In genomic region chr10:80138553-80139438, GRCm38 (mm10) we compare ENCODE assay signal across 8 mouse cellular contexts. TPM values are rescaled to one million over a fixed set of nuclear protein-coding genes. Genes with fewer than 3 reads are reported as not detected.
A peak's percentile ranks its signal among the peaks of the same experiment; 100 is the strongest.
DNase-seq lines count a peak whose midpoint lies in the region; ATAC-seq and TF ChIP-seq lines count a peak whose summit lies in the region.

Gene Atp5d, plus strand, starts transcription at chr10:80138632.

- TF ChIP-seq POLR2A in bone marrow macrophage, adult 2 months (IDR thresholded peaks at IDR 0.05; ENCODE audit: borderline replicate concordance, low read depth, low read length): no peak

- H3K9me3 ChIP-seq in G1E (replicated peaks): no peaks in the 10 kb centered on the region
- H3K9me3 ChIP-seq in forebrain, embryonic 11.5 days (ENCODE audit: control insufficient read depth, low read length): no peaks in the 10 kb centered on the region
- H3K9me3 ChIP-seq in heart, postnatal 0 days (replicated peaks; ENCODE audit: control insufficient read depth, low read length): no peaks in the 10 kb centered on the region
- no peaks in the 10 kb centered on the region for H3K9me3 ChIP-seq in liver, embryonic 12.5 days (replicated peaks)
- H3K9me3 ChIP-seq in neural tube, embryonic 11.5 days (ENCODE audit: control insufficient read depth, low read length): no peaks in the 10 kb centered on the region

- WGBS in forebrain, embryonic 11.5 days: 0% methylated on average over 67 of the region's 94 CpGs
- WGBS in heart, postnatal 0 days: under 1% methylated on average over 76 of the region's 94 CpGs
- WGBS in liver, embryonic 12.5 days (ENCODE audit: insufficient replicate concordance): under 1% methylated on average over 89 of the region's 94 CpGs
- WGBS in neural tube, embryonic 11.5 days: under 1% methylated on average over 74 of the region's 94 CpGs

- H3K9ac ChIP-seq in forebrain, embryonic 11.5 days (ENCODE audit: low read length): peak within 1 kb of the TSS; percentile 81
- H3K9ac ChIP-seq in heart, postnatal 0 days (replicated peaks; ENCODE audit: low read depth, low read length): peak within 1 kb of the TSS; percentile 63
- H3K9ac ChIP-seq in liver, embryonic 12.5 days: peak within 1 kb of the TSS; percentile 73
- peak within 1 kb of the TSS; percentile 79 for H3K9ac ChIP-seq in neural tube, embryonic 11.5 days (ENCODE audit: low read length)

- TF ChIP-seq CTCF in G1E (IDR thresholded peaks at IDR 0.05; ENCODE audit: low read depth, low read length): no peak
- TF ChIP-seq CTCF in bone marrow macrophage, adult 2 months (IDR thresholded peaks at IDR 0.05; ENCODE audit: low read depth, low read length): no peak
- TF ChIP-seq CTCF in heart, postnatal 0 days (IDR thresholded peaks at IDR 0.05; ENCODE audit: low read depth): no peak

- DNase-seq in G1E (ENCODE audit: low spot score): peak; percentile 72
- DNase-seq in forebrain, embryonic 11.5 days (ENCODE audit: low spot score): peak; percentile 79
- no peak for DNase-seq in heart, postnatal 0 days (ENCODE audit: low spot score)
- peak; percentile 80 for DNase-seq in kidney, postnatal 14 days
- DNase-seq in neural tube, embryonic 11.5 days (ENCODE audit: low spot score): peak; percentile 67
- peak; percentile 57 for DNase-seq in urinary bladder, postnatal 25 days (ENCODE audit: low spot score)

- H3K4me3 ChIP-seq in G1E (ENCODE audit: low read depth, low read length): peak within 1 kb of the TSS; percentile 89
- peak within 1 kb of the TSS; percentile 60 for H3K4me3 ChIP-seq in bone marrow macrophage, adult 2 months (ENCODE audit: insufficient read depth, low read length)
- H3K4me3 ChIP-seq in forebrain, embryonic 11.5 days (ENCODE audit: low read depth, low read length): peak within 1 kb of the TSS; percentile 79
- peak within 1 kb of the TSS; percentile 67 for H3K4me3 ChIP-seq in heart, postnatal 0 days (ENCODE audit: low read depth, low read length)
- H3K4me3 ChIP-seq in liver, embryonic 12.5 days: peak within 1 kb of the TSS; percentile 65
- peak within 1 kb of the TSS; percentile 52 for H3K4me3 ChIP-seq in neural tube, embryonic 11.5 days (ENCODE audit: low read depth, low read length)

- peak within 1 kb of the TSS; percentile 95 for H3K4me2 ChIP-seq in forebrain, embryonic 11.5 days (ENCODE audit: low read depth, low read length, severe bottlenecking)
- peak within 1 kb of the TSS; percentile 99 for H3K4me2 ChIP-seq in heart, postnatal 0 days (ENCODE audit: low read depth, low read length)
- H3K4me2 ChIP-seq in liver, embryonic 12.5 days: peak within 1 kb of the TSS; percentile 97
- H3K4me2 ChIP-seq in neural tube, embryonic 11.5 days (ENCODE audit: low read depth): peak within 1 kb of the TSS; percentile 57

- no peak for ATAC-seq in G1E (ENCODE audit: extremely low read depth, insufficient number of reproducible peaks, low FRiP score, poor library complexity, severe bottlenecking)
- ATAC-seq in forebrain, embryonic 11.5 days (replicated peaks; ENCODE audit: low FRiP score): 0 out of 2 replicates have a peak, but pooled peaks have one; percentile 2
- no peak for ATAC-seq in heart, postnatal 0 days (ENCODE audit: insufficient read depth, low read depth)
- peak; percentile 13; the same call in 1 of the 2 replicates for ATAC-seq in liver, embryonic 12.5 days
- no peak; the same call in 1 of the 2 replicates for ATAC-seq in neural tube, embryonic 11.5 days (ENCODE audit: insufficient read depth, low FRiP score, low TSS enrichment)

- TF ChIP-seq EP300 in heart, postnatal 0 days (IDR thresholded peaks at IDR 0.05; ENCODE audit: low read depth): no peak; the same call in 1 of the 2 replicates

- no peaks in the 10 kb centered on the region for H3K27me3 ChIP-seq in G1E (ENCODE audit: insufficient read depth, low read length)
- peaks cover 9% of the 10 kb centered on the region for H3K27me3 ChIP-seq in forebrain, embryonic 11.5 days (ENCODE audit: control insufficient read depth, insufficient read depth, low read length)
- H3K27me3 ChIP-seq in heart, postnatal 0 days (ENCODE audit: control insufficient read depth, insufficient read depth, low read length): peaks cover 22% of the 10 kb centered on the region; the same call in 1 of the 2 replicates
- peaks cover 56% of the 10 kb centered on the region for H3K27me3 ChIP-seq in liver, embryonic 12.5 days (replicated peaks)
- H3K27me3 ChIP-seq in neural tube, embryonic 11.5 days (ENCODE audit: control insufficient read depth, insufficient read depth, low read length): peaks cover 29% of the 10 kb centered on the region

- peaks cover 50% of the 10 kb centered on the region for H3K36me3 ChIP-seq in G1E (replicated peaks)
- H3K36me3 ChIP-seq in forebrain, embryonic 11.5 days (ENCODE audit: control insufficient read depth, insufficient read depth, low read length): peaks cover 2% of the 10 kb centered on the region; the same call in 1 of the 2 replicates
- H3K36me3 ChIP-seq in heart, postnatal 0 days (replicated peaks; ENCODE audit: control insufficient read depth, insufficient read depth, low read length): peaks cover 5% of the 10 kb centered on the region
- H3K36me3 ChIP-seq in liver, embryonic 12.5 days: peaks cover 6% of the 10 kb centered on the region
- H3K36me3 ChIP-seq in neural tube, embryonic 11.5 days (ENCODE audit: control insufficient read depth, insufficient read depth, low read length): no peaks in the 10 kb centered on the region; the same call in 1 of the 2 replicates

- H3K27ac ChIP-seq in bone marrow macrophage, adult 2 months (ENCODE audit: insufficient read depth, low read depth, low read length): no peak within 1 kb of the TSS
- peak within 1 kb of the TSS; percentile 74 for H3K27ac ChIP-seq in forebrain, embryonic 11.5 days (ENCODE audit: low read depth, low read length)
- no peak within 1 kb of the TSS for H3K27ac ChIP-seq in heart, postnatal 0 days (ENCODE audit: low read depth)
- H3K27ac ChIP-seq in liver, embryonic 12.5 days: peak within 1 kb of the TSS; percentile 50
- peak within 1 kb of the TSS; percentile 65 for H3K27ac ChIP-seq in neural tube, embryonic 11.5 days (ENCODE audit: low read depth, low read length)

- H3K4me1 ChIP-seq in G1E (ENCODE audit: insufficient read depth, low read depth, low read length): peaks cover 76% of the 10 kb centered on the region
- peaks cover 4% of the 10 kb centered on the region for H3K4me1 ChIP-seq in bone marrow macrophage, adult 2 months (ENCODE audit: control insufficient read depth, insufficient read depth, low read length)
- H3K4me1 ChIP-seq in forebrain, embryonic 11.5 days (replicated peaks; ENCODE audit: control insufficient read depth, insufficient read depth, low read length): peaks cover 24% of the 10 kb centered on the region
- H3K4me1 ChIP-seq in heart, postnatal 0 days (ENCODE audit: control insufficient read depth, insufficient read depth): peaks cover 29% of the 10 kb centered on the region
- peaks cover 67% of the 10 kb centered on the region for H3K4me1 ChIP-seq in liver, embryonic 12.5 days
- H3K4me1 ChIP-seq in neural tube, embryonic 11.5 days (ENCODE audit: control insufficient read depth, insufficient read depth, low read length): peaks cover 30% of the 10 kb centered on the region

RNA-seq across cellular contexts. Expression of gene Atp5d, which starts in this region (rescaled TPM):
- total RNA-seq in G1E (2014; fragmentation: Nextera tagmentation): 248 and 258 TPM in 2 replicates
- 81.9 and 82.7 TPM in 2 replicates for total RNA-seq in G1E (2017)
- polyA plus RNA-seq in G1E (2012): 1,539 and 1,678 TPM in 2 replicates
- polyA plus RNA-seq in bone marrow macrophage, adult 2 months (2012; ENCODE audit: insufficient read depth, insufficient read length, missing spikeins): 198 TPM in 2 replicates
- 401 and 414 TPM in 2 replicates for polyA plus RNA-seq in forebrain, embryonic 11.5 days (2014; fragmentation: Nextera tagmentation; extraction: Ambion mirVana)
- total RNA-seq in heart, postnatal 0 days (2014; rRNA removed; ENCODE audit: low replicate concordance): 970 and 972 TPM in 2 replicates
- polyA plus RNA-seq in heart, postnatal 0 days (2015; fragmentation: Nextera tagmentation; extraction: Ambion mirVana): 1,858 and 1,876 TPM in 2 replicates
- 393 and 419 TPM in 2 replicates for polyA plus RNA-seq in liver, embryonic 12.5 days (2016; fragmentation: Nextera tagmentation; extraction: Ambion mirVana)
- polyA plus RNA-seq in neural tube, embryonic 11.5 days (2014; fragmentation: Nextera tagmentation; extraction: Ambion mirVana): 376 and 386 TPM in 2 replicates

Comparison
In these comparisons a context has a peak if more than half of its experiments do, and no peak if none do; other contexts are left out.
1. ATAC-seq: peak in forebrain, embryonic 11.5 days (single experiment) and liver, embryonic 12.5 days (single experiment); none in G1E (single experiment), heart, postnatal 0 days (single experiment) and neural tube, embryonic 11.5 days (single experiment).
2. H3K27ac ChIP-seq: peak in forebrain, embryonic 11.5 days (single experiment), liver, embryonic 12.5 days (single experiment) and neural tube, embryonic 11.5 days (single experiment); none in bone marrow macrophage, adult 2 months (single experiment) and heart, postnatal 0 days (single experiment).
3. Peak in every context shown above with its lines, with median percentiles within 50 percentile points of each other: H3K4me3 ChIP-seq, H3K4me2 ChIP-seq and H3K9ac ChIP-seq.